Mouse (Mus musculus) small intestine, adult 2 months (tissue): ENCODE data around the gene Tmem223.

Experiments used
- CTCF ChIP-seq: fragments of 200-500 bp; IDR thresholded peaks from 2 replicates; pipeline ENCODE4 v1.5.1; 2012; ENCODE audit warnings: low read depth, mild to moderate bottlenecking, control low read depth, inconsistent platforms, low read length, moderate library complexity, mixed read lengths; ENCODE audit not compliant: insufficient replicate concordance, insufficient read length; ENCODE audit errors: extremely low read depth
- POLR2A ChIP-seq: fragments of 200-500 bp; IDR thresholded peaks from 2 replicates; pipeline ENCODE4 v1.6.1; 2012; ENCODE audit warnings: low read depth, mild to moderate bottlenecking, control low read depth, inconsistent platforms, low read length, moderate library complexity

DNA sequence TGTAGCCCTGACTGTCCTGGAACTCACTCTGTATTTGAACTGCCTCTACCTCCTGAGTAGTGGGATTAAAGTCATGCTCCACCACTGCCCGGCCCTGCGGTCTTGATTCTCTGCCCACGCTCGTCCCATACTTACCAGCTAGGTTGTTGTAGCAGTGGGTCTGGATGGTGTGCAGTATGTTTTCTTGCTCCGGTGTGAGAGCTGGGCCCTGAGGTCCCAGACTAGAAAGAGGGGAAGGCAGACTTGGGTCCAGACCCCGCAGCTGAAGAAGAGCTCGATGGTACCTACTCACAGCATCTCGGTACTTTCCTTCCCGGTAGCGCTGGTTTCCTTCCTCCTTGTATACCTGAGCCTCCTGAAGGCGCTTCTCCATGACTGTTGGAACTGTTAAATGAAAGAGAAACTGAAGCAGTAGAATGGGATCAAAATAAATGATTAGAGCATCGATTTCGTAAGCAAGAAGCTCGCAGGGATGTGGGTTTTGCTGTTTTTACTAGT is 47.6 kb downstream of the Tmem223 start:
- TF ChIP-seq CTCF = no peak
- TF ChIP-seq POLR2A = no peak
